Mouse (Mus musculus) kidney, adult 2 months (tissue): ENCODE measurements around the gene Vps50. TPM values are rescaled to one million over a fixed set of nuclear protein-coding genes. Genes with fewer than 3 reads are reported as not detected.
A peak's percentile ranks its signal among the peaks of the same experiment; 100 is the strongest.
"Not testable (repeated sequence)": the region's sequence is repeated elsewhere in the genome, so short reads cannot be mapped to it uniquely, and the experiment has no call there.

Experiments used
- DNase-seq: peaks from one replicate; pipeline ENCODE4 v3.0.0; 2021
- H3K27ac ChIP-seq: fragments of 200-500 bp; 2 replicates; pipeline ENCODE4 v1.5.1; 2012; ENCODE audit warnings: low read depth, low read length, control low read depth, inconsistent platforms; ENCODE audit not compliant: insufficient read depth
- H3K27me3 ChIP-seq: fragments of 200-500 bp; replicated peaks from 2 replicates; pipeline ENCODE4 v1.6.1; 2012; ENCODE audit warnings: mild to moderate bottlenecking, moderate library complexity, low read length, inconsistent platforms; ENCODE audit not compliant: control insufficient read depth, insufficient read depth
- H3K36me3 ChIP-seq: fragments of 200-500 bp; 2 replicates; pipeline ENCODE4 v1.6.1; 2012; ENCODE audit warnings: mild to moderate bottlenecking, moderate library complexity, low read length, inconsistent platforms; ENCODE audit not compliant: control insufficient read depth, insufficient read depth
- H3K4me1 ChIP-seq: fragments of 200-500 bp; 2 replicates; pipeline ENCODE4 v1.6.1; 2011; ENCODE audit warnings: low read length; ENCODE audit not compliant: control insufficient read depth, insufficient read depth
- H3K4me3 ChIP-seq: fragments of 200-500 bp; 2 replicates; pipeline ENCODE4 v1.5.1; 2011; ENCODE audit warnings: mild to moderate bottlenecking, low read depth, low read length, control low read depth; ENCODE audit not compliant: insufficient read depth
- CTCF ChIP-seq: fragments of 200-500 bp; conservative IDR thresholded peaks from 2 replicates; pipeline ENCODE4 v1.5.1; 2011; ENCODE audit warnings: low read depth, mild to moderate bottlenecking, control low read depth, low read length, moderate library complexity, mixed read lengths; ENCODE audit not compliant: insufficient read depth, insufficient read length
- POLR2A ChIP-seq: fragments of 200-500 bp; IDR thresholded peaks from one replicate; pipeline ENCODE4 v1.6.1; 2011; ENCODE audit warnings: low read depth, low read length, control low read depth
- WGBS: fragments of 180-500 bp; shearing (Covaris S2); methylation state at CpG from one replicate; pipeline ENCODE4 v1.1.7; 2018; 5-methylcytosine and 5-hydroxymethylcytosine counted together
- polyA plus RNA-seq: library from polyadenylated mRNA; depleted of rRNA; stranded (reverse); fragments of >200 nt; gene quantifications from 2 replicates; pipeline ENCODE4 v1.2.3, GENCODE M21; 2012

Vps50 gene
- polyA plus RNA-seq, 1 experiment: 4.1 TPM

GRCm38 (mm10) chr6:3536048-3536447, 37.9 kb downstream of the Vps50 start:
- H3K27ac ChIP-seq: no peak overlapping the region
- DNase-seq: no peak
- H3K4me3 ChIP-seq: no peak overlapping the region
- TF ChIP-seq CTCF (no peak), POLR2A (no peak)
- no peaks in the 10 kb centered on the region for H3K27me3 ChIP-seq
- WGBS: 70% methylated on average over 1 of the region's 1 CpGs
- no peaks in the 10 kb centered on the region for H3K4me1 ChIP-seq
- H3K36me3 ChIP-seq: no peaks in the 10 kb centered on the region

- Histone ChIP-seq H3K4me3 (no peak overlapping the region), H3K36me3 (no peaks in the 10 kb centered on the region), H3K4me1 (peaks cover 3% of the 10 kb centered on the region; the same call in 1 of the 2 replicates), H3K27ac (no peak overlapping the region), H3K27me3 (no peaks in the 10 kb centered on the region)
- DNase-seq: no peak
- 73% methylated on average over 2 of the region's 2 CpGs for WGBS
- TF ChIP-seq CTCF (no peak), POLR2A (no peak)
Observed at GRCm38 (mm10) chr6:3539470-3539869, 41.3 kb downstream of the Vps50 start.

- H3K4me3 ChIP-seq: no peak overlapping the region
- no peaks in the 10 kb centered on the region for H3K36me3 ChIP-seq
- H3K27ac ChIP-seq: peak overlapping the region; percentile 18; the same call in 1 of the 2 replicates
- peaks cover 3% of the 10 kb centered on the region; the same call in 1 of the 2 replicates for H3K4me1 ChIP-seq
- 40% methylated on average over 4 of the region's 4 CpGs for WGBS
- H3K27me3 ChIP-seq: no peaks in the 10 kb centered on the region
- no peak for TF ChIP-seq CTCF
- TF ChIP-seq POLR2A: no peak
- peak; percentile 25 for DNase-seq
Observed at GRCm38 (mm10) chr6:3543862-3544261, 45.7 kb downstream of the Vps50 start.

- Histone ChIP-seq H3K27me3 (no peaks in the 10 kb centered on the region), H3K27ac (no peak overlapping the region), H3K36me3 (no peaks in the 10 kb centered on the region), H3K4me1 (peaks cover 3% of the 10 kb centered on the region; the same call in 1 of the 2 replicates), H3K4me3 (no peak overlapping the region)
- TF ChIP-seq CTCF (no peak), POLR2A (no peak)
- WGBS: 62% methylated on average over 1 of the region's 1 CpGs
- DNase-seq: peak; percentile 30
Observed at GRCm38 (mm10) chr6:3544970-3545369, 46.8 kb downstream of the Vps50 start.

GRCm38 (mm10) chr6:3548959-3549358, 50.8 kb downstream of the Vps50 start:
- no peak overlapping the region for H3K27ac ChIP-seq
- peaks cover 3% of the 10 kb centered on the region; the same call in 1 of the 2 replicates for H3K4me1 ChIP-seq
- WGBS: 77% methylated on average over 3 of the region's 3 CpGs
- no peak overlapping the region for H3K4me3 ChIP-seq
- no peak for DNase-seq
- H3K36me3 ChIP-seq: no peaks in the 10 kb centered on the region
- TF ChIP-seq POLR2A: no peak
- TF ChIP-seq CTCF: no peak
- H3K27me3 ChIP-seq: no peaks in the 10 kb centered on the region

GRCm38 (mm10) chr6:3549992-3550391, 51.8 kb downstream of the Vps50 start:
- H3K36me3 ChIP-seq: no peaks in the 10 kb centered on the region
- 96% methylated on average over 1 of the region's 1 CpGs for WGBS
- no peak overlapping the region for H3K4me3 ChIP-seq
- DNase-seq: no peak
- H3K27ac ChIP-seq: no peak overlapping the region
- H3K27me3 ChIP-seq: no peaks in the 10 kb centered on the region
- no peaks in the 10 kb centered on the region for H3K4me1 ChIP-seq
- no peak for TF ChIP-seq CTCF
- TF ChIP-seq POLR2A: no peak

- not testable (repeated sequence) for DNase-seq
Observed at GRCm38 (mm10) chr6:3552681-3553080, 54.5 kb downstream of the Vps50 start.

GRCm38 (mm10) chr6:3557177-3557576, 59.0 kb downstream of the Vps50 start:
- DNase-seq: no peak

More at GRCm38 (mm10) chr6:3552681-3553080, 54.5 kb downstream of the Vps50 start:
- H3K27me3 ChIP-seq, H3K4me1 ChIP-seq, H3K4me3 ChIP-seq, H3K36me3 ChIP-seq, H3K27ac ChIP-seq: not testable (repeated sequence)
- WGBS: 84% methylated on average over 9 of the region's 9 CpGs

More at GRCm38 (mm10) chr6:3557177-3557576, 59.0 kb downstream of the Vps50 start:
- Histone ChIP-seq H3K27ac (no peak overlapping the region), H3K4me1 (no peaks in the 10 kb centered on the region), H3K27me3 (no peaks in the 10 kb centered on the region), H3K4me3 (no peak overlapping the region), H3K36me3 (no peaks in the 10 kb centered on the region)
- WGBS: 79% methylated on average over 4 of the region's 4 CpGs
- TF ChIP-seq CTCF (no peak), POLR2A (no peak)
